Mouse (Mus musculus) midbrain, embryonic 13.5 days (tissue): Measurements from ENCODE around the gene Capn7. TPM values are rescaled to one million over a fixed set of nuclear protein-coding genes. Genes with fewer than 3 reads are reported as not detected.

ENCODE experiments used
- ATAC-seq: fragments of 200-750 bp; cut with Nextera tagmentation; 2 replicates; pipeline ENCODE4 v1.8.0; 2017; ENCODE audit warnings: mild to moderate bottlenecking, moderate TSS enrichment, moderate library complexity
- H3K27ac ChIP-seq: fragments of 300-500 bp; sonication (generic); 2 replicates; pipeline ENCODE4 v1.5.1; 2015; ENCODE audit warnings: inconsistent platforms, mild to moderate bottlenecking, moderate library complexity
- H3K27me3 ChIP-seq: fragments of 300-500 bp; sonication (generic); 2 replicates; pipeline ENCODE4 v1.6.1; 2015; ENCODE audit warnings: mild to moderate bottlenecking, inconsistent platforms
- H3K36me3 ChIP-seq: fragments of 300-500 bp; sonication (generic); 2 replicates; pipeline ENCODE4 v1.6.1; 2015; ENCODE audit warnings: mild to moderate bottlenecking, inconsistent platforms
- H3K4me1 ChIP-seq: fragments of 300-500 bp; sonication (generic); replicated peaks from 2 replicates; pipeline ENCODE4 v1.6.1; 2015; ENCODE audit warnings: inconsistent platforms
- H3K4me2 ChIP-seq: fragments of 300-500 bp; sonication (generic); replicated peaks from 2 replicates; pipeline ENCODE4 v1.6.1; 2015; ENCODE audit warnings: moderate library complexity, mild to moderate bottlenecking, inconsistent platforms
- H3K4me3 ChIP-seq: fragments of 300-500 bp; sonication (generic); replicated peaks from 2 replicates; pipeline ENCODE4 v1.5.1; 2015; ENCODE audit warnings: mild to moderate bottlenecking, inconsistent platforms
- H3K9ac ChIP-seq: fragments of 300-500 bp; sonication (generic); replicated peaks from 2 replicates; pipeline ENCODE4 v1.6.1; 2015; ENCODE audit warnings: mild to moderate bottlenecking, inconsistent platforms
- H3K9me3 ChIP-seq: fragments of 300-500 bp; sonication (generic); 2 replicates; pipeline ENCODE4 v1.6.1; 2016; ENCODE audit warnings: mild to moderate bottlenecking, inconsistent platforms
- WGBS: fragments of 180-500 bp; shearing (Covaris S2); methylation state at CpG from one replicate; pipeline ENCODE4 v1.1.7; 2015; 5-methylcytosine and 5-hydroxymethylcytosine counted together
- polyA plus RNA-seq: library from polyadenylated mRNA; unstranded; fragments of >200 nt; fragmentation: Nextera tagmentation; extraction: Ambion mirVana; gene quantifications from 2 replicates; pipeline ENCODE4 v1.2.1, GENCODE M21; 2015

Capn7 gene
- polyA plus RNA-seq, 1 experiment from 2014 or later: 69.7 TPM

GRCm38 (mm10) chr14:31420135-31420534 is 83.7 kb downstream of the Capn7 start:
- no peaks in the 10 kb centered on the region for H3K27me3 ChIP-seq
- no peaks in the 10 kb centered on the region for H3K9me3 ChIP-seq
- no peak for ATAC-seq
- no peak overlapping the region for H3K4me2 ChIP-seq
- 94% methylated on average over 8 of the region's 8 CpGs for WGBS
- no peak overlapping the region for H3K4me3 ChIP-seq
- H3K36me3 ChIP-seq: no peaks in the 10 kb centered on the region
- H3K9ac ChIP-seq: no peak overlapping the region
- H3K4me1 ChIP-seq: peaks cover 25% of the 10 kb centered on the region
- H3K27ac ChIP-seq: no peak overlapping the region

GRCm38 (mm10) chr14:31420562-31420961 is 84.1 kb downstream of the Capn7 start:
- H3K27me3 ChIP-seq: no peaks in the 10 kb centered on the region
- WGBS: 93% methylated on average over 7 of the region's 7 CpGs
- H3K9me3 ChIP-seq: no peaks in the 10 kb centered on the region
- no peak overlapping the region for H3K27ac ChIP-seq
- no peak overlapping the region for H3K4me2 ChIP-seq
- H3K9ac ChIP-seq: no peak overlapping the region
- ATAC-seq: no peak
- H3K4me1 ChIP-seq: peaks cover 22% of the 10 kb centered on the region
- H3K36me3 ChIP-seq: 0 out of 2 replicates have a peak, but pooled peaks cover 2% of the 10 kb centered on the region
- no peak overlapping the region for H3K4me3 ChIP-seq

- H3K36me3 ChIP-seq: peaks cover 6% of the 10 kb centered on the region; the same call in 1 of the 2 replicates
- H3K27ac ChIP-seq: no peak overlapping the region
- no peak overlapping the region for H3K9ac ChIP-seq
- H3K4me1 ChIP-seq: peaks cover 22% of the 10 kb centered on the region
- no peak for ATAC-seq
- no peak overlapping the region for H3K4me2 ChIP-seq
- 42% methylated on average over 7 of the region's 7 CpGs for WGBS
- H3K27me3 ChIP-seq: no peaks in the 10 kb centered on the region
- peaks cover 3% of the 10 kb centered on the region; the same call in 1 of the 2 replicates for H3K9me3 ChIP-seq
- no peak overlapping the region for H3K4me3 ChIP-seq
Observed at GRCm38 (mm10) chr14:31420985-31421384, 84.5 kb downstream of the Capn7 start.

Other genes with a start within 250 kb of the Capn7 start
- gene Smim4, start 207.7 kb upstream of the Capn7 start, polyA plus RNA-seq: 75.8 and 78.8 TPM in 2 replicates
- 280 and 317 TPM in 2 replicates for gene Nt5dc2, start 205.6 kb upstream of the Capn7 start, polyA plus RNA-seq
- gene Stab1, start 168.0 kb upstream of the Capn7 start, polyA plus RNA-seq: 19.8 and 23.2 TPM in 2 replicates
- gene Tnnc1, start 128.3 kb upstream of the Capn7 start, polyA plus RNA-seq: 1.1 and 1.9 TPM in 2 replicates
- 354 and 385 TPM in 2 replicates for gene Nisch, start 119.7 kb upstream of the Capn7 start, polyA plus RNA-seq
- gene Sema3g, start 118.8 kb upstream of the Capn7 start, polyA plus RNA-seq: 0.76 and 0.83 TPM in 2 replicates
- 12.7 and 13.2 TPM in 2 replicates for gene Phf7, start 85.3 kb upstream of the Capn7 start, polyA plus RNA-seq
- 127 and 133 TPM in 2 replicates for gene Bap1, start 85.2 kb upstream of the Capn7 start, polyA plus RNA-seq
- 5.0 and 5.3 TPM in 2 replicates for gene Dnah1, start 12.7 kb upstream of the Capn7 start, polyA plus RNA-seq
- 111 and 116 TPM in 2 replicates for gene Sh3bp5, start 99.4 kb downstream of the Capn7 start, polyA plus RNA-seq
- 11.6 and 12.2 TPM in 2 replicates for gene Eaf1, start 157.8 kb downstream of the Capn7 start, polyA plus RNA-seq
- 55.3 and 67.1 TPM in 2 replicates for gene Mettl6, start 158.4 kb downstream of the Capn7 start, polyA plus RNA-seq